Mouse (Mus musculus) lung, postnatal 0 days (tissue): ENCODE data around the gene Ankrd66. TPM values are rescaled to one million over a fixed set of nuclear protein-coding genes. Genes with fewer than 3 reads are reported as not detected.
A peak's percentile ranks its signal among the peaks of the same experiment; 100 is the strongest.

Experiments
- ATAC-seq: fragments of 200-750 bp; cut with Nextera tagmentation; 2 replicates; pipeline ENCODE4 v1.8.0; 2017; ENCODE audit warnings: moderate library complexity
- DNase-seq: peaks from one replicate; pipeline ENCODE4 v3.0.0-alpha.2; 2016; ENCODE audit warnings: low spot score
- H3K27ac ChIP-seq: fragments of 300-500 bp; sonication (generic); 2 replicates; pipeline ENCODE4 v1.5.1; 2014; ENCODE audit warnings: antibody characterized with exemption, mild to moderate bottlenecking, low read length, mixed read lengths
- H3K27me3 ChIP-seq: fragments of 300-500 bp; sonication (generic); replicated peaks from 2 replicates; pipeline ENCODE4 v1.6.1; 2014; ENCODE audit warnings: low read length, mixed read lengths; ENCODE audit not compliant: insufficient read depth
- H3K36me3 ChIP-seq: fragments of 300-500 bp; sonication (generic); 2 replicates; pipeline ENCODE4 v1.6.1; 2014; ENCODE audit warnings: low read length, mixed read lengths; ENCODE audit not compliant: insufficient read depth
- H3K4me1 ChIP-seq: fragments of 300-500 bp; sonication (generic); 2 replicates; pipeline ENCODE4 v1.6.1; 2014; ENCODE audit warnings: antibody characterized with exemption, low read depth, low read length, mixed read lengths; ENCODE audit not compliant: insufficient read depth
- H3K4me2 ChIP-seq: fragments of 300-500 bp; sonication (generic); replicated peaks from 2 replicates; pipeline ENCODE4 v1.6.1; 2014; ENCODE audit warnings: low read depth, mild to moderate bottlenecking, low read length, moderate library complexity, mixed read lengths
- H3K4me3 ChIP-seq: fragments of 300-500 bp; sonication (generic); 2 replicates; pipeline ENCODE4 v1.5.1; 2014; ENCODE audit warnings: low read depth, low read length
- H3K9ac ChIP-seq: fragments of 300-500 bp; sonication (generic); replicated peaks from 2 replicates; pipeline ENCODE4 v1.6.1; 2014; ENCODE audit warnings: low read depth, mild to moderate bottlenecking
- H3K9me3 ChIP-seq: fragments of 300-500 bp; sonication (generic); 2 replicates; pipeline ENCODE4 v1.6.1; 2016; ENCODE audit warnings: low read length, mixed read lengths
- CTCF ChIP-seq: IDR thresholded peaks from 2 replicates; pipeline ENCODE4 v1.5.1; 2016; ENCODE audit warnings: antibody characterized with exemption, mild to moderate bottlenecking
- EP300 ChIP-seq: IDR thresholded peaks from 2 replicates; pipeline ENCODE4 v1.6.1; 2016; ENCODE audit warnings: antibody characterized with exemption, mild to moderate bottlenecking, control low read depth
- WGBS: fragments of 180-500 bp; shearing (Covaris S2); extraction: QIAGEN DNeasy Blood & Tissue Kit; methylation state at CpG from one replicate; pipeline ENCODE4 v1.1.7; 2014; 5-methylcytosine and 5-hydroxymethylcytosine counted together
- polyA plus RNA-seq: library from polyadenylated mRNA; unstranded; fragments of >200 nt; fragmentation: Nextera tagmentation; extraction: Ambion mirVana; gene quantifications from 2 replicates; pipeline ENCODE4 v1.2.1, GENCODE M21; 2015

Ankrd66 gene
- polyA plus RNA-seq, 1 experiment from 2014 or later: 1.3 TPM

DNA sequence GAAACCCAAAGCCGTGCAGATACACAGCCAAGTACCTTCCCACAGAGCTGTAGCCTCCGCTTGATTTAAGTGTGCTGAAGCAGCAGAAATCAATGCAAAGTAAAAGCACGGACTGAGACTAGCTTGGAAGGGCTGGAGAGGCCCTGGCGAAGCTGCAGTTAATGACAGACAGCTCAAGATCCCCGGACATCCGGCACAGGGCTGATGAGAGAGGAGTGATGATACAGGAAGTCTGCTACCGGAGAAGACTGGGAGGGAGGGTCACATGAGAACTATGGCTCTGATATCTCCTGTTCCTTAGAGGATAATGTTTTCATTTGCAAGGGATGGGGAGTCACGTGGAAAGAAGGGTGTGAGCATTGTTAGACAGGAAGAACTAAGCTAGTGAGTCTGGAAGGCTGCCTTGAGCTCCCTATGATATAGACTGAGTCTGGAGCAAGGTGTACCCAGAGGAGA lies 37.6 kb upstream of the Ankrd66 start:
- DNase-seq (peak; percentile 16), ATAC-seq (peak; percentile 75)
- Histone ChIP-seq H3K4me1 (no peaks in the 10 kb centered on the region), H3K36me3 (no peaks in the 10 kb centered on the region), H3K4me2 (0 out of 2 replicates have a peak overlapping the region, but pooled peaks have one; percentile 11), H3K9ac (no peak overlapping the region), H3K27me3 (no peaks in the 10 kb centered on the region), H3K27ac (no peak overlapping the region), H3K4me3 (no peak overlapping the region), H3K9me3 (no peaks in the 10 kb centered on the region)
- TF ChIP-seq EP300: no peak
- no peak for TF ChIP-seq CTCF
- 37% methylated on average over 8 of the region's 8 CpGs for WGBS

DNA sequence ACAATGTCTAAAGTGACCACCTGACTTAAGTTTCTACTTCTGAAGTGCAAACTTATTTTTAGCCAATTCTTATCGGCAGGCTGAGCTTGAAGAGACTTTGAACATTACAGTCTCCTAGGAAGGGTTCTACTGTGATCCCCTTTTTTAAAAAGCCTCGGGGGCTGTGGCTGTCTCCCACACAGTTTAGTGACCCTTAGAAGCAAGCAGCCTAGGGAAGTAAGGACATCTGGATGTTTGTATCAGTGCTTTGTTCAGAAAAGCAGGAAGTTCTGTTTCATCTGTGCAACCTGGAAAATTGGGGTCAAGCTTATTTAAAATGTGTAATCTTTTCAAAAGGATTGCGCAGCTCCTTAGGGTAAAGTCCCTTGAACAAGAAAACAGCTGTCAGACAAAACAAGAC lies 37.0 kb upstream of the Ankrd66 start:
- WGBS: 30% methylated on average over 3 of the region's 3 CpGs
- Histone ChIP-seq H3K4me3 (no peak overlapping the region), H3K9me3 (no peaks in the 10 kb centered on the region), H3K9ac (no peak overlapping the region), H3K36me3 (no peaks in the 10 kb centered on the region), H3K4me2 (0 out of 2 replicates have a peak overlapping the region, but pooled peaks have one; percentile 11), H3K27ac (no peak overlapping the region), H3K4me1 (no peaks in the 10 kb centered on the region), H3K27me3 (no peaks in the 10 kb centered on the region)
- DNase-seq: no peak
- ATAC-seq: no peak
- TF ChIP-seq EP300: no peak

DNA sequence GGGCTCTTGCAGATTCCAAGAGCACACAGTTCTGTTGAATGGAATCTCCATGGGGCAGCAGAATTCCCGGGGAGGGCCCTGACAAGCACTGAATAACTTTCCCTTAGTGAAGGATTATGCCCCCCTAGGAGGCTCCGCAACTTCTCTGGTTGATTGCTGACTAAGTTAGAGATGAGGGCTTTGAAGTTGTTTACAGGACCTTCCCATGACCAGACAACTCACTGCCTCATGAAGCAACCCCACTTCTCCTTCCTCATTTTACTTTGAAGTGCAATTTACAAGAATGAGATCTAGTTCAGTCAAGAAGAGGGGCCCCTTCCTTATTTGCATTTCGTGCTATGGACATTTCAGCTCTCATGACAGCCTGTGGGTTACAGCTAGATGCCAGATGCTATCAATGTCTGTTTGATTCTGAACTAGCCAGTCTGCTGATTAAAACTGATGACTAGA lies 30.2 kb upstream of the Ankrd66 start:
- DNase-seq: peak; percentile 54
- H3K4me1 ChIP-seq: peaks cover 2% of the 10 kb centered on the region; the same call in 1 of the 2 replicates

DNA sequence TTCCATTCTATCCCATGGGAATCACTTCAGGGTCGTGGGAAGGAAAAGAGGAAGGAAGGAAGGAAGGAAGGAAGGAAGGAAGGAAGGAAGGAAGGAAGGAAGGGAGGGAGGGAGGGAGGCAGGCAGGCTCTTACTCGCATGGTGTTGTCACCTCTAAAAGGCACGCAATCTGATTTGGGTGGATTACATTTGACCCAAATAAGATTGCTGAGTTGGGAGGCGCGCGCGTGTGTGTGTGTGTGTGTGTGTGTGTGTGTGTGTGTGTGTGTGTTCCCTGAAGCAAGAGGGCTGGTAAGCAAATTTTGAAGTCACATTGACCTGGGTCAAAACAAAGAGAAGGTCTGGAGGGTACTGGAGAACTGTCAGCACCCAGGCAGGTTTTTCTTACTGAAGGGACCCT lies 25.8 kb upstream of the Ankrd66 start:
- no peaks in the 10 kb centered on the region for H3K36me3 ChIP-seq
- DNase-seq (no peak), ATAC-seq (no peak)
- WGBS: 58% methylated on average over 7 of the region's 7 CpGs
- H3K4me3 ChIP-seq: no peak overlapping the region
- no peak overlapping the region for H3K9ac ChIP-seq
- TF ChIP-seq CTCF (no peak), EP300 (no peak)
- no peak overlapping the region for H3K4me2 ChIP-seq
- no peaks in the 10 kb centered on the region for H3K9me3 ChIP-seq
- no peaks in the 10 kb centered on the region for H3K27me3 ChIP-seq
- H3K4me1 ChIP-seq: peaks cover 7% of the 10 kb centered on the region; the same call in 1 of the 2 replicates
- no peak overlapping the region for H3K27ac ChIP-seq

More for the DNA sequence above, 30.2 kb upstream of the Ankrd66 start:
- Histone ChIP-seq H3K36me3 (no peaks in the 10 kb centered on the region), H3K9me3 (no peaks in the 10 kb centered on the region), H3K27ac (no peak overlapping the region), H3K4me3 (no peak overlapping the region), H3K9ac (no peak overlapping the region), H3K27me3 (no peaks in the 10 kb centered on the region), H3K4me2 (no peak overlapping the region)
- WGBS: 31% methylated on average over 3 of the region's 3 CpGs
- TF ChIP-seq EP300 (no peak; the same call in 1 of the 2 replicates), CTCF (no peak)
- ATAC-seq: no peak

DNA sequence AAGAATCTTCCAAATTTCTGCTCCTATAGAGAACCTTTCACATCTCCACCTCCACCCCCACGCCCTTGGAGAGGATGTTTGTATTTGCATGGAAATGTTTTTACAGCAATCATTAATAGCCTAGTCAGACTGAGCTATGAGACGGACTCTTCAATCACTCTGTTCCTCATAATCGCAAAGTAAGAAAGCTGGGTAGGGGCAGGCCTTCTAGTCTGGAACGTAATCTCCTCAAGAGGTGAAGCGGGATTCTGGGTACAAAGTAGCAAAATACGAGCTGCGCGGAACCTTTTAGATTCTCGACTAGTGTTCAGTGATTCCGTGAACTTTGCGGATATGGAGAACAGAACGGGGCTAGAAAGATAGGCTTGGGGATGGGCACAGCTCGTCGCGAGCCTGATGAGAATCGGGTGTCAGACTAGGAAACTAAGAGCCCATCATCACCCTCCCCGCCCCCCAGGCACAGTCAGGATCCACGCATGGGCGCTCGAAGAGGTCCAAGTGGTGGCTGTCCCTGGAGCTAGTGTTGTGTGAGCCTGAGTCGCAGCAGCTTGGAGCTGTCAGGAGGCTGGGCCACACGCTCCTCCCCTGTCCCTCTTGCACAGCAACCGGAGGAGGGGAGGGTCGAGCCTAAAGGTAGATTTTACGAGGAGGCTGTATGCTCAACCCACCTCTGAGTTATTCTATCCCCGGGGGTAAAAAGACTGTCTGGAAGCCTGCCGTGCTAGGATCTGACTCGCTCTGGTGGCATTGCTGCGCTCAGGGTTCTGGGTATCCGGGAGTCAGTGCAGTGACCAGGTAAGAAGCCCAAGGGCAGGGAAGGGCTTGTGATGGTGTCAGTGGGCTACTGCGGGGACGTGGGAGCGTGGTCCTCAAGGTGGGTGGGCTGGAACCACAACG lies 24.8 kb upstream of the Ankrd66 start, which contains the start of gene Pla2g7:
Pla2g7 (plus strand) TSS at position 107 of the 897 bp plus-strand sequence.
- Histone ChIP-seq H3K4me2 (peak within 1 kb of the TSS; percentile 77), H3K4me1 (peaks cover 7% of the 10 kb centered on the region; the same call in 1 of the 2 replicates), H3K36me3 (no peaks in the 10 kb centered on the region), H3K9ac (0 out of 2 replicates have a peak within 1 kb of the TSS, but pooled peaks have one; percentile 8), H3K4me3 (peak within 1 kb of the TSS; percentile 42), H3K27me3 (no peaks in the 10 kb centered on the region), H3K9me3 (no peaks in the 10 kb centered on the region), H3K27ac (0 out of 2 replicates have a peak within 1 kb of the TSS, but pooled peaks have one; percentile 9)
- peak; percentile 79 for ATAC-seq
- DNase-seq: peak; percentile 58
- TF ChIP-seq EP300: no peak
- 1% methylated on average over 34 of the region's 34 CpGs for WGBS

DNA sequence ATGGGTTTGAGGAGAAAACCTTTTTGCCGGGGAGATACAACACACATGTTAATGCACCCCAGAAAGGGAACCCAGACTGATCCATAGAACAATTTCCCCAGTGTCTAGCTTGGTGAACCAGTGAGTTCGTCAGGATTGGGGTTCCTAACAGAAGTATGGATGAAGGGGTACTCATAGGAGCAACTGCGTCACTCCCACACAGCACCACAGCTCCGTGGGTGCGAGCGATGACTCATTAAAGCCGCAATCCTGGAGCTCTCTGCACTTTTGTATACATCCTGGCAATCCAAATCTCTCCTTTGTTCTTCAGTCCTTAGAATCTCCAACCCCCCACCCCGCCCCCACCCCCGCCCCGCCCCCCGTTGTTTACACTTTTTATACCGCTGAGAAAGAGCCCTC lies 24.2 kb upstream of the Ankrd66 start:
- TF ChIP-seq CTCF (no peak), EP300 (no peak)
- peak; percentile 61 for DNase-seq
- Histone ChIP-seq H3K4me2 (peak overlapping the region; percentile 77), H3K9me3 (no peaks in the 10 kb centered on the region), H3K36me3 (no peaks in the 10 kb centered on the region), H3K27ac (no peak overlapping the region), H3K27me3 (no peaks in the 10 kb centered on the region), H3K4me1 (peaks cover 7% of the 10 kb centered on the region; the same call in 1 of the 2 replicates), H3K4me3 (peak overlapping the region; percentile 42; the same call in 1 of the 2 replicates), H3K9ac (no peak overlapping the region)
- ATAC-seq: peak; percentile 71
- 8% methylated on average over 12 of the region's 12 CpGs for WGBS
